Mouse (Mus musculus): Measurements from ENCODE around the gene Hspe1.
"Not testable (repeated sequence)": the region's sequence is repeated elsewhere in the genome, so short reads cannot be mapped to it uniquely, and the experiment has no call there.

The Hspe1 gene

DNA sequence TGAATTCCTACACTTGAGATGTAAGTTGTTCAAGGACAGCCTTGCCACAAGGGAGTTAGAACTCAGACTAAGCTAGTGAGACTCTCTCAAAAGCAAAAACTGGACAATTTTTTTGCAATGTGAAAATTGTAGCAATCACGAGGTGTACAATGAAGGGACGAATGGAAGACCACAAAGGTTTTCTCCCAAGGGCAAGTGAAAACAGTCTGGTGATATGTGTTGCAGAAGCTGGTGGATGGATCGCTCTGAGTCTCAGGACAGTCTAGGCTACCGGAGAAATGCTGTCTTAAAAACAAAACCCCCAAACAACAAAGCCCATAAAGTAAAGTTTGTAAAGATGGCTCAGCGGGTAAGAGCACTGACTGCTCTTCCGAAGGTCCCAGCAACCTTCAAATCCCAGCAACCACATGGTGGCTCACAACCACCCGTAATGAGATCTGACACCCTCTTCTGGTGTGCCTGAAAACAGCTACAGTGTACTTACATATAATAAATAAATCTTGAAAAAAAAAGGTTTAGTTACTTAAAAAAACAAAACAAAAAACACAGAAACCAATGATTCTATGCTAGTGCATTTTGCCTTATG lies 2.1 kb upstream of the Hspe1 start:
- no peak for DNase-seq (ENCODE audit: low read depth, low spot score)

- peak; percentile 11 for DNase-seq (ENCODE audit: low read depth, low spot score)
These were observed 998 bp upstream of the Hspe1 start for GRCm38 (mm10) chr1:55086868-55087400.

DNA sequence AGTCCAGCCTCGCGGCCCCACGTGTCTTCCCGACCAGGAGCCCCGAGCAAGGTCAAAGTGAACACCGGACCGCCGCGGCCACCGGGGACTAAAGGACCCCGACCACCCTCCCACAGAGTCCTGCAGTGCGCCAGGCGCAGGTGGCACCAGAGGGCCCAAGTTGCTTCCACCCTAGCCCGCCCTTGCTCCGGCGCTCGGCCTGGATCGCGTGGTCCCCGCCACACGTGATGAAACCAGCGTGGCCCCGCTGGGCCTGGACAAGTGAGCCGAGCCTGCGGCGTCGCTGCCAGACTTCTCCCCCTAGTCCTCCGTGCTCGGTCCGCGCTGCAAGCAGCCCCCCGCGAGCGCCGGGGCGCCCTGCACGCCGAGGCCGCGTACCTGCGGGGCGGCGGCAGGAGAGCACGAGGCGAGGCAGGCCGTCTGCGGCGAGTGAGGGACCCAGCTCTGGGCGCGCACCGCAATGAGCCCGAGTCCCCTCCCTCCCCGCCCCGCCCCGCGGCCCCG lies 479 bp upstream of the Hspe1 start:
- no peak for DNase-seq (ENCODE audit: low read depth, low spot score)

DNA sequence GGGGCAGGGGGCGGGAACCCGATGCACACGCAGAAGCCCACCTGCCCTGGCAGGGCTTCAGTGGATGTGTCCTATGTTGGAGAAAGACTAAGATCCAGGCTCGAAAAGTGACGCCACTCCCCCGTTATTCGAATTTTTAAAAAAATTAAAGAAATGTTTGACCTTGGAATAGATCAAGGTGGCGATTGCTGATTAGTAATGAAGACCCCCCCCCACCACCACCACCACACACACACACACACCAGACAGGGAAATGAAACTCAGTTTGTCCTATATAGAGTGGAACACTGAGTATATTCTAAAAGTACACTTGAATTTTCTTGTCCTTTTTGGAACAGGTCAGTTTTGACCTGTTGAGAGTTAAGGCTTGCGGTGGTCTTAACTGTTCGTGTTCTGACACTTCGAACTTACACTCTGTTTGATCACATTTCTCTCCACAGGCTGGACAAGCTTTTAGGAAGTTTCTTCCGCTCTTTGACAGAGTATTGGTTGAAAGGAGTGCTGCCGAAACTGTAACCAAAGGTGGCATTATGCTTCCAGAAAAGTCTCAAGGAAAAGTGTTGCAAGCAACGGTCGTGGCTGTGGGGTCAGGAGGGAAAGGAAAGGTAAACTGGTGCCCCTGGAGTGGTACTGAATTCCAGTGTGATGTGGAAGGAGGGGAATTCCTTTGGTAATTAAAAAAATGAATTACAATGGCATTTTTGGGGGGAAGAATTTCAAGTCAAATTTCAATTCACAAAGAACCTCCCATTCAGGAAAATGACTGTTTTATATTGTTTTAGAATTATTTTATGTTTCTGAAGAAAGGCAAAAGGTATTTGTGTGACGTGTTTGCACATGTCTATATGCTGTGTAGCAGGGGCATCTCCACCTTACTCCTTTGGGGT lies 922 bp downstream of the Hspe1 start:
- no peak for DNase-seq (ENCODE audit: low read depth, low spot score)

GRCm38 (mm10) chr1:55089498-55090064 lies 1.6 kb downstream of the Hspe1 start:
- no peak for DNase-seq (ENCODE audit: low read depth, low spot score)

DNA sequence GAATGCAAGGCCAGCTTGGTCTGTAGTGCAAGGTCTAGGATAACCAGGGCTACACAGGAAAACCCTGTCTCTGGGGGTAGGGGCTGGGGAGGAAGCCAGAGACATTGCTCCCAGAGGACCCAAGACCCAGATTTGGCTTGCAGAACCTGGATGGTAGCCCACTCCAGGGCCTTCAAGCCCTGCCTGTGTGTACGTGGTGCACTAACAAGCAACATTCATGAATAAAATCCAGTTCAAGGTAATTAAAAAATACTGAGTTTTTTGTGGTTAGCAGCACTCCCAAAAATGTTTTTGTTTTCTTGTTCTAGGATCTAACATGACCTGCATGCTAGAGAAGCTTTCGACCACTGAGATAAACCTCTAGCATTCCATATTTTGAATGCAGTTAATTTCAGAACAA lies 4.1 kb downstream of the Hspe1 start:
- no peak for DNase-seq (ENCODE audit: low read depth, low spot score)

DNA sequence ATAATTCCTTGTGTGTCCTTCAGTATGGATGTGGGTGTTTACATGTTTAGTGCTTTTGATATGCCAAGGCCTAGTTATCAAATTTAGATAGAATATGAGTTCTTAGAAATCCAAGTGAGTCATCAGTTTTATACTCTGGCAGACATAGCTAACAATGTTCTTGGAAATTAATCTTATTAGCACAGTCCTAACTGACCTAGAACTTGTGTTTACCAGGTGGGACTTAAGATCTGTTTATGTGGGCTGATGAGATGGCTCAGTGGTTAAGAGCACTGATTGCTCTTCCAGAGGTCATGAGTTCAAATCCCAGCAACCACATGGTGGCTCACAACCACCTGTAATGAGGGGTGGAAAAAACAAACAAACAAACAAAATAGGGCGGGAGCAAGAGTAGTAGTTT lies 4.5 kb downstream of the Hspe1 start:
- no peak for DNase-seq (ENCODE audit: low read depth, low spot score)

- no peak for DNase-seq (ENCODE audit: low read depth, low spot score)
These were observed 19.1 kb downstream of the Hspe1 start for GRCm38 (mm10) chr1:55106919-55107585.

DNA sequence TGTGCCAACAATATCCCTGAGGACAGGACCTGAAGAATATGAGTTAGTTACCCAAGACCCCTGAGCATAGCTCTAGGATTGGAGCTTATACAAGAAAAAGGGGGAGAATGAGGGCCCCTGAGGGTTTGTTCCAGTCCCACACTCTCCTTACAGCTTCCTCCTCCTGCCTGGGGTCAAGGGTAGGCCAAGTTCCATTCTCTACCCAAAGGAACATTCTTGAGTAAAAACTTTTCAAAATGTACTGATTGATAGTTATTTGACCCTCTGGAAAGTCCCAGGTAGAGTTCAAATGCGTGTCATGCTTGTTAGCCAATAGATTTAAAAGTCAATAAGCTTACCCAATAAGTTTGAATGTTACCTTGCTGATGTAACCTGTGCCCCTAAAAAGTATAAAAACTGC lies 19.7 kb downstream of the Hspe1 start:
- no peak for DNase-seq (ENCODE audit: low read depth, low spot score)

- DNase-seq (ENCODE audit: low read depth, low spot score): no peak
These were observed 20.5 kb downstream of the Hspe1 start for GRCm38 (mm10) chr1:55108473-55108872.

GRCm38 (mm10) chr1:55109066-55109766 lies 21.3 kb downstream of the Hspe1 start:
- no peak for DNase-seq (ENCODE audit: low read depth, low spot score)

- DNase-seq (ENCODE audit: low read depth, low spot score): no peak
These were observed 35.1 kb downstream of the Hspe1 start for GRCm38 (mm10) chr1:55123046-55123445.

- DNase-seq (ENCODE audit: low read depth, low spot score): no peak
These were observed 35.6 kb downstream of the Hspe1 start for GRCm38 (mm10) chr1:55123561-55123960.

DNA sequence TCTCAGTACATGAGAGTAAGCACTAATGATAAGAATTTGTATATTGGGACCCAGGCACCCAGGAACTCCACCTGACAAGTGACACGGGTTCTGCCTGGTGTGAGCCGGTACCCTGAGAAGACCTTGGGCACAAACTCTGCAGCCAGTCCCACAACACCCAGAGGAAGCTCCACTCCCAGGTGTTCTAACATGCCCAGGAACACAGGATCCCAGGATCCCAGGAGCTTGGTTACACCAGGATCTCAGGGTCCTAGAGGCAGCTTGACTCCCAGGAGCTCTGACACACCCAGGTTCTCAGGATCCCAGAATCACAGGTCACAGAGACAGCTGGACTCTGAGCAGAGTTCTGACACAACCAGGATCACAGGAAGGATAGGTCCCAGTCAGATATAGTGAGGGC lies 36.2 kb downstream of the Hspe1 start:
- not testable (repeated sequence) for DNase-seq (ENCODE audit: low read depth, low spot score)

- DNase-seq (ENCODE audit: low read depth, low spot score): no peak
These were observed 41.8 kb downstream of the Hspe1 start for GRCm38 (mm10) chr1:55129716-55130115.

GRCm38 (mm10) chr1:55130190-55130916 lies 42.4 kb downstream of the Hspe1 start:
- no peak for DNase-seq (ENCODE audit: low read depth, low spot score)

GRCm38 (mm10) chr1:55130943-55131401 lies 43.0 kb downstream of the Hspe1 start, which contains the start of gene Mob4:
Mob4 (plus strand) TSS chr1:55131231.
- DNase-seq (ENCODE audit: low read depth, low spot score): peak; percentile 90

DNA sequence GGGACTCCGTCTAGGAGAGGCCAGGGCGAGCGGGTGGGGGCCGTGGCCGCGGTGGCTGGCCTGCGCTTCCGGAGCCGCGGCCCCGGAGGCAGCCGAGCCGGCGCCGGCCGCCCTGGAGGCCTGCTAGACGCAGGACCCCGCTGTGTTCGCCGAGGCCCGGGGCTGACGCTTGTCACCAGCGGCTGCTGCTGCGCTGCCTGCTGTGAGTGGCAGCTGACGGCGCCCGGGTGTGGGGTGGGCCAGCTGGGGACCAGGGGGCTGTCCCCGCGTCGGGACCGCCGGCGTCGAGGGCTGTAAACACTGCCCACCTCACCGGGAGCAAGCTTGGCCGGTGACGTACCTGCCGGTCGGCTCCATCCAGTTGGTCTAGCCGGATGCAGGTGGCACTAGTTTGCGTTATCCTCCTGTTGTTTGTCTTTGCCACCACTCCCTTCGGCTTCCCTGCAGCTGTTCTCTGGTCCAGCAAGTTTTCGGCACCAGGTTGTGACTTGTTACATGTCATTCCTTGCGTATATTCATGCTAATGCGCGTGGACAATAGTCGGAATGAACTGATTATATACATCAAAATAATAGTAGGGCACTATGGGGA lies 43.6 kb downstream of the Hspe1 start:
- no peak for DNase-seq (ENCODE audit: low read depth, low spot score)

DNA sequence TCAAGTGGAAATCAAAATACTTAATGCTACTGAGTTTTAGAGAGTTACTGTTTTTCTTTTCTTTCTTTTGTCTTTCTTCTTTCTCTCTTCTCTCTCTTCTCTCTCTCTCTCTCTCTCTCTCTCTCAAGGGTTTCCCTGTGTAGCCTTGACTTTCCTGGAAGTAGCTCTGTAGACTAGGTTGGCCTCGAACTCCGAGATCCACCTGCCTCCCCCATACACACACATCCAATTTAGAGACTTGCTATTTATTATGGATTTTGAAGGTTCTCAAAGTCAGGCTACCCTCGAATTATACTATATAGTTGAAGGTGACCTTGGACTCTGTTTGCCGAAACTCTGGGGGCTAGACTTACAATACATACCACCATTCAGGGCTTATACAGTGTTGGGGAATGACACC lies 44.4 kb downstream of the Hspe1 start:
- DNase-seq (ENCODE audit: low read depth, low spot score): no peak

- no peak for DNase-seq (ENCODE audit: low read depth, low spot score)
These were observed 45.2 kb downstream of the Hspe1 start for GRCm38 (mm10) chr1:55133173-55133572.
